Mouse (Mus musculus) heart, adult 8-10 months (tissue): ENCODE measurements around the gene Dhdds. TPM values are rescaled to one million over a fixed set of nuclear protein-coding genes. Genes with fewer than 3 reads are reported as not detected.
A peak's percentile ranks its signal among the peaks of the same experiment; 100 is the strongest.
"Not testable (repeated sequence)": the region's sequence is repeated elsewhere in the genome, so short reads cannot be mapped to it uniquely, and the experiment has no call there.

Experiments used
- DNase-seq: peaks from one replicate; pipeline ENCODE4 v3.0.0; 2022; ENCODE audit warnings: low spot score
- total RNA-seq, 4 experiments: library from RNA; stranded (reverse); gene quantifications; 2 replicates each; pipeline ENCODE4 v1.2.4; 2022

Dhdds gene
- total RNA-seq, 4 experiments from 2014 or later = 33.6 to 44.8 (median 36.3) TPM

- no peak for DNase-seq
Measured at GRCm38 (mm10) chr4:134005581-134006358, 5.1 kb upstream of the Dhdds start.

GRCm38 (mm10) chr4:134002903-134003302 is 2.2 kb upstream of the Dhdds start:
- DNase-seq = no peak

GRCm38 (mm10) chr4:134002246-134002645 is 1.5 kb upstream of the Dhdds start:
- DNase-seq = no peak

GRCm38 (mm10) chr4:134001710-134002109 is 992 bp upstream of the Dhdds start:
- no peak for DNase-seq

GRCm38 (mm10) chr4:133994697-133995096 is 6.0 kb downstream of the Dhdds start:
- DNase-seq = no peak

- DNase-seq = no peak
Measured at GRCm38 (mm10) chr4:133991087-133991660, 9.5 kb downstream of the Dhdds start.

GRCm38 (mm10) chr4:133990035-133990434 is 10.7 kb downstream of the Dhdds start:
- no peak for DNase-seq

GRCm38 (mm10) chr4:133988289-133988688 is 12.4 kb downstream of the Dhdds start:
- not testable (repeated sequence) for DNase-seq

GRCm38 (mm10) chr4:133982936-133983335 is 17.8 kb downstream of the Dhdds start:
- DNase-seq = no peak

GRCm38 (mm10) chr4:133980496-133980895 is 20.2 kb downstream of the Dhdds start:
- peak; percentile 58 for DNase-seq

GRCm38 (mm10) chr4:133978021-133978711 is 22.6 kb downstream of the Dhdds start:
- no peak for DNase-seq

- no peak for DNase-seq
Measured at GRCm38 (mm10) chr4:133971741-133972140, 29.0 kb downstream of the Dhdds start.

GRCm38 (mm10) chr4:133970876-133971275 is 29.8 kb downstream of the Dhdds start:
- no peak for DNase-seq

- DNase-seq = no peak
Measured at GRCm38 (mm10) chr4:133970196-133970595, 30.5 kb downstream of the Dhdds start.

GRCm38 (mm10) chr4:133969114-133969770 is 31.5 kb downstream of the Dhdds start:
- no peak for DNase-seq

GRCm38 (mm10) chr4:133968150-133968921 is 32.4 kb downstream of the Dhdds start, which contains the start of gene Hmgn2:
Hmgn2 (minus strand) TSS chr4:133968650.
- peak; percentile 23 for DNase-seq

- DNase-seq = peak; percentile 85
Measured at GRCm38 (mm10) chr4:133967866-133968149, 32.9 kb downstream of the Dhdds start.

GRCm38 (mm10) chr4:133967138-133967865 is 33.4 kb downstream of the Dhdds start:
- DNase-seq = peak; percentile 95

GRCm38 (mm10) chr4:133966271-133966940 is 34.3 kb downstream of the Dhdds start:
- no peak for DNase-seq

GRCm38 (mm10) chr4:133962566-133962965 is 38.2 kb downstream of the Dhdds start:
- DNase-seq = no peak
